Mouse (Mus musculus) thymus, postnatal 4 days (tissue): ENCODE measurements around the gene Prkacb.
"Not testable (repeated sequence)": the region's sequence is repeated elsewhere in the genome, so short reads cannot be mapped to it uniquely, and the experiment has no call there.

ENCODE experiments used
- DNase-seq: peaks from one replicate; pipeline ENCODE4 v3.0.0; 2021

The Prkacb gene

GRCm38 (mm10) chr3:146776711-146777110, 36.1 kb downstream of the Prkacb start:
- no peak for DNase-seq

GRCm38 (mm10) chr3:146770853-146771252, 41.9 kb downstream of the Prkacb start:
- DNase-seq, result no peak

GRCm38 (mm10) chr3:146769940-146770659, 42.7 kb downstream of the Prkacb start:
- DNase-seq, result no peak

GRCm38 (mm10) chr3:146769569-146769939, 43.2 kb downstream of the Prkacb start:
- no peak for DNase-seq

GRCm38 (mm10) chr3:146768921-146769320, 43.9 kb downstream of the Prkacb start:
- DNase-seq, result no peak

GRCm38 (mm10) chr3:146768360-146768759, 44.4 kb downstream of the Prkacb start:
- DNase-seq, result no peak

- DNase-seq, result no peak
Observed at GRCm38 (mm10) chr3:146766701-146767181, 46.0 kb downstream of the Prkacb start.

GRCm38 (mm10) chr3:146766071-146766605, 46.7 kb downstream of the Prkacb start:
- DNase-seq, result no peak

- DNase-seq, result no peak
Observed at GRCm38 (mm10) chr3:146764871-146765529, 47.8 kb downstream of the Prkacb start.

GRCm38 (mm10) chr3:146763054-146763453, 49.7 kb downstream of the Prkacb start:
- not testable (repeated sequence) for DNase-seq

GRCm38 (mm10) chr3:146761276-146761675, 51.5 kb downstream of the Prkacb start:
- no peak for DNase-seq

- DNase-seq, result no peak
Observed at GRCm38 (mm10) chr3:146757970-146758960, 54.5 kb downstream of the Prkacb start.

- no peak for DNase-seq
Observed at GRCm38 (mm10) chr3:146754270-146754669, 58.5 kb downstream of the Prkacb start.

GRCm38 (mm10) chr3:146741564-146742202, 71.1 kb downstream of the Prkacb start:
- no peak for DNase-seq

- DNase-seq, result no peak
Observed at GRCm38 (mm10) chr3:146741158-146741557, 71.6 kb downstream of the Prkacb start.

GRCm38 (mm10) chr3:146736186-146736585, 76.6 kb downstream of the Prkacb start:
- not testable (repeated sequence) for DNase-seq

- no peak for DNase-seq
Observed at GRCm38 (mm10) chr3:146735657-146736056, 77.1 kb downstream of the Prkacb start.

- no peak for DNase-seq
Observed at GRCm38 (mm10) chr3:146734907-146735629, 77.7 kb downstream of the Prkacb start.

- DNase-seq, result no peak
Observed at GRCm38 (mm10) chr3:146731499-146731898, 81.3 kb downstream of the Prkacb start.

GRCm38 (mm10) chr3:146723037-146723436, 89.8 kb downstream of the Prkacb start:
- no peak for DNase-seq

GRCm38 (mm10) chr3:146719696-146720095, 93.1 kb downstream of the Prkacb start:
- no peak for DNase-seq

GRCm38 (mm10) chr3:146718251-146718650, 94.5 kb downstream of the Prkacb start:
- no peak for DNase-seq
